Mouse (Mus musculus) ovary, postnatal 10 days (tissue): ENCODE measurements around the gene Gm21188.
A peak's percentile ranks its signal among the peaks of the same experiment; 100 is the strongest.
"Not testable (repeated sequence)": the region's sequence is repeated elsewhere in the genome, so short reads cannot be mapped to it uniquely, and the experiment has no call there.

Experiments
- DNase-seq: peaks from one replicate; pipeline ENCODE4 v3.0.0; 2022; ENCODE audit warnings: low spot score

Gene Gm21188

DNA sequence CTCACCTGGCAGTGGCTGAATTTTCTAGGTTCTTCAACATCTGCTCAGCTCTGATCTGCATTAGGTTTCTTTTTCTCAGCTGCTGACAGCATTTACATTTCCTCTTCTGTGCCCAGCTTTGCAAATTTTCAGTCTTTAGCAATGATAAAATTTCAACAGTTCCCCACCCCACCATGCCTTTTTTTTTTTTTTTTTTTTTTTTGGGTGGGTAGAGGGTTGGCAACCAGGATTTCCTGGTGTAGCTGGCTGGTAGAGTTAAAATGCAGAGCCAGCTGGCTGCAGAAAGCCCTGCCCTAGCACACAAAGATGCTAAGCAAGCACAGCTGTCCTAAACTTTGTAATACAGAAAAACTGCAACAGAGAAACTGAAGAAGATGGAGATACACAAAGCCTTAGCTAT is at the start of gene Gm21188:
TSS of gene Gm21188 (minus strand) at position 110 of the 400 bp plus-strand sequence.
- DNase-seq: not testable (repeated sequence)

DNA sequence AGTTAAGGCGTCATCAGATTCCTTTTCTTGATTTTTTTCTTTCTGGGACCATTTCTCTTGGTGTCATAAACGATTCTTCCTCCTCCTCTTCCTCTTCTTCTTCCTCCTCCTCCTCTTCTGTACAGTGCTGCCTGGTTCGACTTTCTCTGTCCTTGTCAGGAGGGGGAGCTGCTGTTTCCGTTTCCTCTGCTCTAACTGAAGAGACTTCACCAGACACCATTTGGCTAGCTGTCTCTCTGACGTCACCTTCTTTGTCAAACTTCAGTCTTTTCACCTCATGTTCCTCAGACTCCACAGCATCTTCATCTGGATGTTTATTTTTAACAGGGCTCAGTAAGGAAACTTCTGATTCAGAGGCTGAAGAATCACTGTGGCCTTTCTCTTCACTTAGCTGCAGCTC is 47.3 kb upstream of the Gm21188 start:
- not testable (repeated sequence) for DNase-seq

DNA sequence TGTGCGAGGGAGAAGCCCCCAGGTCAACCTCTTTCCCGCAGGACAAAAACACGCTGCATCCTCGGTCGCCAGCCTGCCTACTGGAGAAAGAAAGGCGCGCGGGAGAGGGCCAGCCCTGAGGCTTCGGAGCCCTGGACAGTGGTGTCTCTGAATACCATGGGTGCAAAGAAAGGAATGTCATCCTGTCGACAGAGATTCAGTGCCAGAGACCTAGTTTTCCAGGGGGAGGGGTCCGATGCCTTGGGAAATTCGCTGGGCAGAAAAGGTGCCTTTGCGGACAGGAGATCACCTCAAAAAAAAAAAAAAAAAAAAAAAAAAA is 44.9 kb upstream of the Gm21188 start:
- DNase-seq: not testable (repeated sequence)

DNA sequence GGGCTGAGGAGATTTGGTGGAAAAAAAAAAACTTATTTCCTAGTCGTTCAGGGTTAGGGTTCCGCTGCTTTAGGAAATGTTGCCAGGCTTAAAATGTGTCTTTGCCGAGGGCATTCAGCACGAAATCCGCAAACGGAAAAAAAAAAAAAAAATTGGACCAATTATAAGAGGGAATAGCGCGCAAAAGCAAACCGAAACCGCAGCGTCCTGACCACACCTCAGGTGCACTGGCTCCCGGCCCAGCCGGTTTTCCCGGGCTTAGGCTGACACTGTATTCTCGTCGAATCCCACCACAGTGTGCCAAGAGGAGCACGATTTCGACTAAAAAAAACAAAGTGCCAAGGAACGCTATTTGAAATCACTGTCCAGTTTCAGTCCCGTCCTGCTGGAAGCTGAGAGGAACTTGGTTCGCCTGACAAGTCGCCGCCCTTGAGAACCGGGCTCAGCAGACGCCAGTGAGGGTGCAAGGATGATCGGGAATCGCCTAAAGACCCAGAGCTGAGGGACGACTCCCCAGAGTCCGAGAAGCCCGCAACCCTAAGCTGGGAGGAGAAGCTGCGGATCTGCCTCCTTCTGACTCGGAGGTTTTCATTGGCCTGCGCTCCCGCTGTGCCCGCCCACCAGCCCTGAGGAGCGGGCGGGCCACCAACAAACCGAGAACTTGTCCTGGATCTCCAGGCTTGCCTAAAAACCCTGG is 44.4 kb upstream of the Gm21188 start:
- not testable (repeated sequence) for DNase-seq

DNA sequence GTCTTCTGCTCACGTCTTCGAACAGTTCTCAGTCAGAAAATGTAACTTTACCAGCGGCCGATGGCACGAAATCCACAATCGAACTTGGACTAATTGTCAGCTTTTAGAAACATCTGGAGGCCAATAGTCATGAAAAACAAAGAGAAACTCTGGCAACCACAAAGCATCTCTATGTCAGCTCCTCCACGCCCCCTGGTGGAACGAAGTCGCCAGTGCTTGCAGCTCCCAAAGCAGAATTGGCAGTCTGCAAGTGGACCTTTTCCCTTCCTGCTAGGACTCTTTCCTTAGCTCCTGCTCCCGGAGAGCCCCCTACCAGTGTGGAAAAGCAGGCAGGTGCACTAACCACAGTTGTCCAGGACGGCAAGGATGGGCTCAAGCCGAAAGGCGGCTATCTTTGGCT is 41.0 kb upstream of the Gm21188 start:
- DNase-seq: not testable (repeated sequence)

DNA sequence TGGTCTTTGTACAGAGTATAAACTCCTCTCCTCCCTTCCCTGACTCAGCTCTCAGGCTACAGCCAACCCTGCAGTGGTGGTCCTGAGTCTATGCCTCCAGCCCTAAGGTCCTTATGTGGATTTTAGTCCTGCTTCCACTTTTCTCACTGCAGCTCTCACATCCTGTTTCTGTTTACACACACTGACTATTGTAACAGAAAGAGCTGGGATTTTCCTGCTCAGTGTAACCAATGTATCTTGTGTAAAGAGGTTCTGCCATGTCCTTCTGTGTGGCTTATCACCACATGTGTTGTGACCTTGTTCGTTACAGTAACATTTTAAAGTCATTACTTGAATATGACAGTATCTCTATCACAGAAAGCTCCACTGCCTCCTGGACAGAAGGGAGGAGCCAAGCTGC is 27.6 kb upstream of the Gm21188 start:
- not testable (repeated sequence) for DNase-seq

DNA sequence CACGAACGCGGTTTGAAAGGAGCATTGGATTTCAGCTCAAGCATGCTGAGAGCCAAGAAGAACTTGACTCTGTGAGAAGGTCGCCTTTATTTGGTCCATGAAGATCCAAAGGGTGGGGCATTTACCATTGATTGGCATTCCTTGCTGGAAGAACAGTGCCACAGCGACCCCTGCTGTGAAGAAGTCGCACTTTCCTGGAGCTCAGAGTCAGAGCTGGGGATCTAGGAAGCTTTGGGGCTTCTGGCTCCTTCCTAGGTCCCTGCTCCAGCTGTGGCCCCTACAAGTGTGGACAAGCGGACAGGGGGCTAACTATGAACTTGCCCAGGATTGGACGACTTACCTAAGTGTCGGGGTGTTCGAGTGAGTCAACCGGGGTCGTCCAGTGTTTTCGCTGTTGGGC is 18.9 kb upstream of the Gm21188 start:
- not testable (repeated sequence) for DNase-seq

DNA sequence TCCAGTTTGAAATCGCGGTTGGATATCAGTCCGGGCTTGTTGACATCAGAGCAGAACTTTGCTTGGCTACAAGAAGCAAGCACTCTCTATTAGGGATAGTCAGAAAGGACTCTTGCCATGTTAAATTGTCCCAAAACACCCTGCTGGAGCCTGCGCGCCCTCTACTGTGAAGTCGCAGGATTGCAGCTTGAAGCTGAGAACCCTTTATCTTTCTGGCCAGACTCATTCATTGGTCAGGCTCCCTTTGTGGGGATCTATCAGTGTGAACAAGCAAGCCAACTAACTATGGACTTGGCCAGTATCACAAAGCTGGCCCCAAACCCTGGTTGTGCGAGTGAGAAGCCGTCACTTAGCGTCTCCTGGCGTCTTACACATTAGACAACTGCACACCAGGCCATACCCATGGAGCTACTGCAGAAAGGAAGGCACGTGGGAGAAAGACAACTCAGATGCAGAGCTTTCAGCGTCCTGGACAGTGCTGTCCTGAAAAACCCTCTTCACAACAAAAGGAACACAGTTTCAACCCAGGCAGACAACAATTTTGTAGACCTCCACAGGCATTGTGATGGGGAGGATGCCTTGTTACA is 18.1 kb upstream of the Gm21188 start:
- not testable (repeated sequence) for DNase-seq

DNA sequence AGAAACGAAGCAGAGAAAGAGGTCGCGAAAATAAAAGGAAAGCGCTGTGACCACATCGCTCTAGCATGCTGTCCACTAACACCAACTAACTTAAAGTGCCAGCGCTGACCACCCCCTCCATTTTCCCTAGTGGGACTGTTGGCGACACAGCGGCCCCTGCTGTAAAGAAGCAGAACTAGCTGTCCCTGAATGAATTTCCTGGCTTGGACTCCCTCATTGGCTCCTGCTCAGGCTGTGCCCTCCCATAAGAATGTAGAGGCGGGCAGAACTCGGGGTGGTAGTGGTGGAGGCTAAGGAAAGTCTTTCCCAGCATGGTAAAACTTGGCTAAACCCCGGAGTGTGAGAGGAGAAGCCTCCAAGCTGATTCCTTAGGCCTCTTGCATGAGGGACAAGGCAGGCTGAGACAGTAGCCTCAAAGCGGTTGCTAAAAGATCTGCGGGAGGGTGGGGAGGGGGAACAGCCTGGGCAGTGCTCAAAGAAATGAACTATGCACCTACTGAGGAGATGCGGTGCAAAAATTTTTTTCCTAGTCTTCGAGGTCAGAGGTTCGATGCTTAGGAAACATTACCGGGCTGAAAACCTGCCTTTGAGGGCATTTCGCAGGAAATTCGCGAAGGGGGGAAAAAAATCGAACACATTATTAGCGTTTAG is 11.6 kb upstream of the Gm21188 start:
- not testable (repeated sequence) for DNase-seq

DNA sequence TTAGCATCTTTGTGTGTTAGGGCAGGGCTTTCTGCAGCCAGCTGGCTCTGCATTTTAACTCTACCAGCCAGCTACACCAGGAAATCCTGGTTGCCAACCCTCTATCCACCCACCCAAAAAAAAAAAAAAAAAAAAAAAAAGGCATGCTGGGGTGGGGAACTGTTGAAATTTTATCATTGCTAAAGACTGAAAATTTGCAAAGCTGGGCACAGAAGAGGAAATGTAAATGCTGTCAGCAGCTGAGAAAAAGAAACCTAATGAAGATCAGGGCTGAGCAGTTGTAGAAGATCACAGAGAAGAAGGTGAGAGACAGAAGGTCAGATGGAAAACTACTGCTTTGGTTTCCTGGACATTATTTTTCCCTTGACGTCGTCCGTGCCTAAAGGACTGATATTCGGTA is 10.9 kb upstream of the Gm21188 start:
- not testable (repeated sequence) for DNase-seq

DNA sequence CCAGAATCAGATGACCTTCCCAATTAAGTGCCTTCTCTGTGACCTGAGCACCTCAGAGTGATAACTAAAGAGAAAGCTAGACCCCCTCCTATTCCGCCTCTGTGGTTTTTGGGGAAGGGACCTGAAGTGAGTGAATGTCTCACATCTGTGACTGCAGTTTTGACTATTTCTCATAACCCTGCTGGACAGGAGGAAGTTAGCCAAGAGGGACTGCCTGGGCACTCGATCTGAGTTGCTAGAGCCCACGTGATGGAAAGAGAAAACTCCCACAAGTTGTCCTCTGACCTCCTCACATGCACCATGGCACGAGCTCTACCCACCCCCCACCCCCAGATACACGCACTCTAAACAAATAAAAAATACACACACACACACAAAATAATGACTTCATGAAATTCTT is 3.4 kb downstream of the Gm21188 start:
- not testable (repeated sequence) for DNase-seq

DNA sequence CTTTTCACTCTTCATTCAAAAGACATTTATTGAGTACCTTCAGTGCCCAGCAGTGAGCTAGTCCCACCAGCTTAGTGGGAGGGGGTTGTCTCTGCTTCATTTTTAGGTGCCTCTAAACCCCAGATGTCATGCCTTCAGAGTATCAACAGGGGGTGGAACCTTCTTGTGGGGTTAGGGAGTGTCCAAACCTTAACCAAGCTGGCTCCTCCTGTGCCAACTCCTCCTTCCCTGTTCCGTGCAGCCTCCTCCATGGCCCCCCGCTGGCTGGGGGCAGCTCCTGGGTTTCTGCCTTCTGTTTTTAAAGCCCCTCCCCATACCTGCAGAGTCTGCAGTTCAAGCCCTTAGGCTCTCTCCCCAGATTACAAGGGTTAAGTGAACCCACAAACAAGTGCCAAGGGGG is 3.8 kb downstream of the Gm21188 start:
- DNase-seq: not testable (repeated sequence)

DNA sequence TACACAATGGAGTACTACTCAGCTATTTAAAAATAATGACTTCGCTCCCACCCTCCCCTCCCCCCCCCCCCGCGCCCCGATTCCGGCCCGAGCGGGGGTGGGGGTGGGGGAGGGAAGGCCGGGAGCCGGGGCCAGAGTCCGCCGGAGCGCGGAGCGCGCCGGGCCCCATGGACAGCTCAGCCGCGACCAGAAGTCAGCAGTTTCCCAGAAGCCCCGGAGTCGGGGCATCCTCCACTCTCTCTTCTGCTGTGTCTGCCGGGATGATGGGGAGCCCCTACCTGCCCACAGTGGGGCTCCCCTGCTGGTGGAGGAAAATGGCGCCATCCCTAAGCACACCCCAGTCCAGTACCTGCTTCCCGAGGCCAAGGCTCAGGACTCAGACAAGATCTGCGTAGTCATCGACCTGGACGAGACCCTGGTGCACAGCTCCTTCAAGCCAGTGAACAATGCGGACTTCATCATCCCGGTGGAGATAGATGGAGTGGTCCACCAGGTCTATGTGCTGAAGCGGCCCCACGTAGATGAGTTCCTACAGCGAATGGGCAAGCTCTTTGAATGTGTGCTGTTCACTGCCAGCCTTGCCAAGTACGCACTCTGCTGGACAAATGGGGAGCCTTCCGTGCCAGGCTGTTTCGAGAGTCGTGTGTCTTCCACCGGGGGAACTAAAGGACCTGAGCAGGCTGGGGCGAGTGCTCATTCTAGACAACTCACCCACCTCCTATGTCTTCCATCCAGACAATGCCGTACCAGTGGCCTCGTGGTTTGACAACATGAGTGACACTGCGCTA is 5.4 kb downstream of the Gm21188 start:
- DNase-seq: not testable (repeated sequence)

DNA sequence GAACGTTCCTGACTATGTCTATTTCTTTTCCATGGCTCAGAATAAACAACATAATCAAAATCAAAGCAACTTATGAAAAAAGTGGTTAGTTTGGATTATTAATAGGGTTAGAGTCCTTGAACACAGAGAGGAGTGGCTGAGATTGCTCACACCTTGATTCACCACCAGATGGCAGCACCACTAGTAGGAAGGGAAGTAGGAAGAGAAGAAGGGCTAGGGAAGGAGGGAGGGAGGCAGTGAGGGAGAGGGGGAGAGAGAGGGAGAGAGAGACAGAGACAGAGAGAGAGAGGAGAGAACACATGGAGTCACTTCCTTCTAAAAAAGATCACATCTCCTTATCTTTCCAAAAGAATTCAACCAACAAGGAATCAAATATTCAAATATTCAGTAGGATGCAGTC is 10.8 kb downstream of the Gm21188 start:
- DNase-seq: not testable (repeated sequence)

DNA sequence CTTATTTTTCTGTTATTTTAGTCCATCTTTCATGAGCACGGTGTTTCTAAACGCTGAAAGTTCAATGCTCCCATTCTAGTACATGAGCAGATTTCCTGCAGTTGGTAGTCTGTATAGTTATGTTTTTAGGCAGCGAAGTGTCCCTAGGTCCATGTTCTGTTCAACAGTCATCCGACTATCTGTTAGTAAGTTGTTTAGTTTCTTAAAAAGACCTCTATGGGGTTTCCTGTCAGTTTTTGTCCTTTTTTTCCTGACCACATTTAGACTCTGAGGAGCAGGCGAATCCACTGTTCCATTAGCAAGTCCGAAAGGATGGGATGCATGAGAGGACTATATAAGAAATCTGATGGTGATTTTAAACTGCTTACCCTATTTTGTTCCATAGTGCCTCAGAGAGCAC is 14.1 kb downstream of the Gm21188 start:
- DNase-seq: not testable (repeated sequence)

DNA sequence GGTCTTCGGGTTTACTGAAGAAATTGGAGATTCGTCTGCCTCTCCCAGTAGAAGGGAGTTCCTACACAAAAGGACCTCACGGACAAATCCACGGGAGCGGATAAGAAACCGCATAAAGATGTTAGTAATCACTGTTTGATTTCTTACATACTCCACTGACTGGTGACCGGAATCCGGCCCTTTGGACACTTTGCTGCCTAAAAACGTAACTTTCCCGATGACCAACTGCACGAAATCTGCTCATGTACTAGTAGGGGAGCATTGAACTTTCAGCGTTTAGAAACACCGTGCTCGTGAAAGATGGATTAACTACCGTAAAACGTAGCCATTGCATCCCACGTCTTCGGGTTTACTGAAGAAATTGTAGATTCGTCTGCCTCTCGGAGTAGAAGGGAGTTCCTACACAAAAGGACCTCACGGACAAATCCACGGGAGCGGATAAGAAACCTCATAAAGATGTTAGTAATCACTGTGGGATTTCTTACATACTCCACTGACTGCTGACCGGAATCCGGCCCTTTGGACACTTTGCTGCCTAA is 15.3 kb downstream of the Gm21188 start:
- DNase-seq: peak; percentile 5

DNA sequence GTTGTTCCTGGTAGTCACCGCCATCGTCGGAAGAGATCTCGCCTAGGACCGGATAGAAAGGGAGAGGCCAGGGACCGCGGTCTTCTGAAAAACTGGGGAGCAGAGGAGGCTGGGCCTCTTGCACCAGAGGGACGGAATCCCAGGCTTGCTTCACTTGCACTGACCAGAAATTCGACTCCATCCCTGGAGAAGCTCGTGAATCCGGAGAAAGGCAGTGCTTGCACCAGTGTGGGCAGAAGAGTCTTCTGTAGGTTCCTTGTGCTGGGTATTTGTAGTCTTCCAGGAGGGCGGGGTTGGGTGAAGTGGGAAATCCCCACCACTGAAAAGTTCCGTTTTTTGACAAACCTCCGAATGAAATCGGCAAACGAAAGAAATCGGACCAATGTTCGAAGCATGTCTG is 16.8 kb downstream of the Gm21188 start:
- not testable (repeated sequence) for DNase-seq

DNA sequence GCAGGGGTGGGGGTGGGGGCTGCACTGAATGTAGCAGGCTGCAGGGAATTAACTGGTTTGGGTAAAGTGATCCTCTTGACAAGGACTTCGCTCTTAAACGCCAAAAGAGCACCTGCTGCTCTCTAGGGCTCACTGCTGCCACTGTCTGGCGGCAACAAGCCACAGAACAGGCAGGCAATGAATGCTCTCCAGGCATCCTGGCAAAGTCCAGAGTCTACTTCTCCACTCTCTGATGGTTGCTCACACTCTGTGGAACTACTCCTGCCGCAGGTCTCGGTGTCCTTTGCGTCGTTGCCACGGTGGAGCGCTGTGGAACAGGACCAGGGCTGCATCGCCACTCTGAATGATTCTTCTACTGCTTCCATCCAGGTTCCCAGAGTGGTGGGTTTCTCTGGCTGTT is 17.4 kb downstream of the Gm21188 start:
- DNase-seq: not testable (repeated sequence)

DNA sequence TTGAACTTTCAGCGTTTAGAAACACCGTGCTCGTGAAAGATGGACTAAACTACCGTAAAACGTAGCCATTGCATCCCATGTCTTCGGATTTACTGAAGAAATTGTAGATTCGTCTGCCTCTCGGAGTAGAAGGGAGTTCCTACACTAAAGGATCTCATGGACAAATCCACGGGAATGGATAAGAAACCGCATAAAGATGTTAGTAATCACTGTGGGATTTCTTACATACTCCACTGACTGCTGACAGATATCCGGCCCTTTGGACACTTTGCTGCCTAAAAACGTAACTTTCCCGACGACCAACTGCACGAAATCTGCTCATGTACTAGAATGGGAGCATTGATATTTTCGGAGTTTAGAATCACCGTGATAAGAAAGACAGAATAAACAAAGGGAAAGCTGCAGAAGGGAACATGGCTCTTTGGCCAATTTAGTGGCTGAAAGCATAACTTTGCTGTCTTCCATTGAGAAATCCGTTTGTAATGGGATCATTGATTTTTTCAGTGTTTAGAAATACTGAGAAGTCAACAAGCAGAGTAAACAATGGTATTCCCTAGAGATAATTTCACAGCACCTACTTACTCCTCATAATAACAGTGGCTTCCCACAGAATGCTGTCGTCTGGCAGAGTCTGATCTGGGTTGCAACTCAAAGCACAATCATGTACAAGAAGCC is 18.3 kb downstream of the Gm21188 start:
- peak; percentile 25 for DNase-seq

DNA sequence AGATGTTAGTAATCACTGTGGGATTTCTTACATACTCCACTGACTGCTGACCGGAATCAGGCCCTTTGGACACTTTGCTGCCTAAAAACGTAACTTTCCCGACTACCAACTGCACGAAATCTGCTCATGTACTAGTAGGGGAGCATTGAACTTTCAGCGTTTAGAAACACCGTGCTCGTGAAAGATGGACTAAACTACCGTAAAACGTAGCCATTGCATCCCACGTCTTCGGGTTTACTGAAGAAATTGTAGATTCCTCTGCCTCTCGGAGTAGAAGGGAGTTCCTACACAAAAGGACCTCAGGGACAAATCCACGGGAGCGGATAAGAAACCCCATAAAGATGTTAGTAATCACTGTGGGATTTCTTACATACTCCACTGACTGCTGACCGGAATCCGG is 20.3 kb downstream of the Gm21188 start:
- peak; percentile 24 for DNase-seq

DNA sequence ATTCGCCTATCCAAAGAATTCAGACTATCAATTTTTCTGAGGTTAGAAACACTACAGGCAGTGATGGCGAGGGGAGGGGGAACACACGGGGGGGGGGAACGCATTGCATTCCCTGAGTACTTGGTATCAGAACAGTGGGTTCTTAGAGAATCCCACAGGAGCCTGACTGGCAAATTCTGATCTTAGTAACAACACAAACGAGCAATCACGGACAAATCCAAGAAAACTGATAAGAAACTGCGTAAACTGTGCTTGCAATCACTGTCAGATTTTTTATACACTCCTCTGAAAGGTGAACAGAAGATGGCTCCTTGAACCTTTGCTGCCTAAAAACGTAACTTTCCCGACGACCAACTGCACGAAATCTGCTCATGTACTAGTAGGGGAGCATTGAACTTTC is 24.6 kb downstream of the Gm21188 start:
- not testable (repeated sequence) for DNase-seq

DNA sequence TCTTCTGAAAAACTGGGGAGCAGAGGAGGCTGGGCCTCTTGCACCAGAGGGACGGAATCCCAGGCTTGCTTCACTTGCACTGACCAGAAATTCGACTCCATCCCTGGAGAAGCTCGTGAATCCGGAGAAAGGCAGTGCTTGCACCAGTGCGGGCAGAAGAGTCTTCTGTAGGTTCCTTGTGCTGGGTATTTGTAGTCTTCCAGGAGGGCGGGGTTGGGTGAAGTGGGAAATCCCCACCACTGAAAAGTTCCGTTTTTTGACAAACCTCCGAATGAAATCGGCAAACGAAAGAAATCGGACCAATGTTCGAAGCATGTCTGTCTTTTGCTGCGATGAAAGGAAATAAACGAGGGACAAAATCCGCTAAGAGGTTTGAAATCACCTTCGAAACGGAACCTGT is 25.1 kb downstream of the Gm21188 start, which contains the start of gene Gm36079:
TSS of gene Gm36079 (minus strand) at position 101 of the 400 bp plus-strand sequence.
- not testable (repeated sequence) for DNase-seq
